Mouse (Mus musculus): ENCODE measurements at regions not wholly inside any gene's neighbourhood (a gene's known extent, or its start where the extent isn't known, plus 50 kb on each side); places are given as distances from the start of the nearest gene placed in this dataset.

DNA sequence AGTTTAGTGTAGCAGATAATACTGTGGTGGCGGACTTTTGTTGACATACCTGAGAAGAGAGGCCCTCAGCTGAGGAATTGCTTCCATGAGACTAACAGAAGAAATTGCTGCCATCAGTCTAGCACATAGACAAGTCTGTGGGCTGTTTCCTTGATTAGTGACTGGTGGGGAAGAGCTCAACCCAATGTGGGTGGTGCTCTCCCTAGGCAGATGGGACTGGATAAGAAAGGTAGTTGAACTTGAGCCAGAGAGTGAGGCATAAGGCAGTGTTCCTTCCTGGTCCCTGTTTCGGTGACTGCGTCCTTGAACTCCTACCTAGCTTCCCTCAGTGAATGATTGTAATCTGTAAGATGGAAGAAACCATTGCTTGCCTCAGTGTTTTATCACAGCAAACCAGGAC is 79.4 kb downstream of the Gm4791 start:
- TF ChIP-seq GATA1 (IDR thresholded peaks at IDR 0.05; ENCODE audit: borderline replicate concordance, low read length), result no peak
- no peak for TF ChIP-seq FLI1 (IDR thresholded peaks at IDR 0.05; ENCODE audit: low read length)
